Mouse (Mus musculus) cerebellum, adult 2 months (tissue): ENCODE measurements at regions not wholly inside any gene's neighbourhood (a gene's known extent, or its start where the extent isn't known, plus 50 kb on each side); places are given as distances from the start of the nearest gene placed in this dataset.

Source experiments
- DNase-seq, 2 experiments: peaks; one replicate each; pipeline ENCODE4 v3.0.0; 2021
- H3K27ac ChIP-seq: fragments of 200-500 bp; 2 replicates; pipeline ENCODE4 v1.5.1; 2012; ENCODE audit warnings: low read length, control low read depth, inconsistent platforms; ENCODE audit not compliant: insufficient read depth
- H3K27me3 ChIP-seq: fragments of 200-500 bp; 2 replicates; pipeline ENCODE4 v1.6.1; 2012; ENCODE audit warnings: inconsistent platforms, mild to moderate bottlenecking, low read length, moderate library complexity; ENCODE audit not compliant: control insufficient read depth, insufficient read depth
- H3K4me1 ChIP-seq: fragments of 200-500 bp; 2 replicates; pipeline ENCODE4 v1.6.1; 2011; ENCODE audit warnings: low read length; ENCODE audit not compliant: control insufficient read depth, insufficient read depth
- H3K4me3 ChIP-seq: fragments of 200-500 bp; replicated peaks from 2 replicates; pipeline ENCODE3; 2011; ENCODE audit warnings: mild to moderate bottlenecking, low read depth, low read length, control low read depth; ENCODE audit not compliant: insufficient read depth
- CTCF ChIP-seq: fragments of 200-500 bp; IDR thresholded peaks from 2 replicates; pipeline ENCODE4 v1.5.1; 2011; ENCODE audit warnings: low read depth, mild to moderate bottlenecking, control low read depth, low read length, moderate library complexity, borderline replicate concordance; ENCODE audit not compliant: insufficient read depth
- POLR2A ChIP-seq: fragments of 200-500 bp; IDR thresholded peaks from 2 replicates; pipeline ENCODE4 v1.6.1; 2011; ENCODE audit warnings: low read length, control low read depth, borderline replicate concordance; ENCODE audit not compliant: insufficient read depth
- WGBS: fragments of 180-500 bp; shearing (Covaris S2); methylation state at CpG from one replicate; pipeline ENCODE4 v1.1.7; 2018; 5-methylcytosine and 5-hydroxymethylcytosine counted together

DNA sequence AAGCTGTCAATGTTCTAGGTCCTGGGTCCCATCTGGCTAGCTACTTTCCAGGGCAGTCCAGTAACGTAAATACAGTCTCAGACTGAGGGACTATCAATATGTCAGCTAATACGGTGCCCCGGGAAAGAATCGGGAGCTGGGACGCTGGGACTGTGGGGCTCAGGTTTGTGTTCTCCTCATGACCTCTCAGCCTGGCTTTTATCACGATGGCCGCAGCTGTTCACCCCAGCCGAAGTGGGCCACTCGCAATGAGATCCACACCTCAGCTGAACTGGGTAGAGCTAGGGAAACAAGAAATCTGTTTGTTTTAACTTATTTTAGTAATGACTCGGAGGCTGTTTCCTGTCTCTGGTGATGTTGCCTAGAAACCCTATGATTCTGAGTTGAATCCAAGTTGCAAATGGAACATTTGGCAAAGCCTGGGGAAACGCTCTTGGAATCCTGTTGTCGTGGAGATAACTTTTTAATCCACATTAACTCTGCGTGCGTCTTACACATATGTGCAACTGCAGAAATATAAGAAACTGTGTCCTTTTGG lies 83.0 kb upstream of the Daam1 start:
- H3K4me1 ChIP-seq, result peaks cover 6% of the 10 kb centered on the region; the same call in 1 of the 2 replicates
- WGBS, result 13% methylated on average over 14 of the region's 14 CpGs
- TF ChIP-seq CTCF (no peak), POLR2A (no peak)
- no peaks in the 10 kb centered on the region for H3K27me3 ChIP-seq
- H3K27ac ChIP-seq, result no peak overlapping the region
- DNase-seq, result peak; percentile 29 to 58
- H3K4me3 ChIP-seq, result no peak overlapping the region

DNA sequence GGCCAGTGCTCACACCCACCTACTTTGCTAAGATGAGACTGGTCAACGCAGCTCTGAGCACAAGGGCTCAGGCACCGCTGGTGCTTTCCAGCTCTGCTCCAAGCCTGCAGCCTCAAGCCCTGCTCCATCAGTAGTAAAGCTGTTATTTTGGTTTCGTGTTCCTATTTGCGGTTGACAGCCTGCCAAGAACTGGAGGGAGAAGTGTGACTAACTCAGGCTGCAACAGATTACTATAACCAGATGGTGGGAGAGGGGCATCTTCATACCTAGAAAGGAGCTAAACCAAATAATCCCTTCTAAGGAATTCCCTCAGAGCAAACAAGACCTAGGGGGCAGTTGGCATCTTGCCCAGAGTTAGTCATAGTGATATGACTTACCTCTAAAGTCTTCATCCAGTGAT lies 82.1 kb upstream of the Daam1 start:
- peak; percentile 58 to 75 for DNase-seq
- TF ChIP-seq CTCF, result no peak
- no peak for TF ChIP-seq POLR2A
- Histone ChIP-seq H3K4me1 (peaks cover 9% of the 10 kb centered on the region; the same call in 1 of the 2 replicates), H3K4me3 (no peak overlapping the region), H3K27ac (no peak overlapping the region), H3K27me3 (no peaks in the 10 kb centered on the region)
- 9% methylated on average over 4 of the region's 4 CpGs for WGBS

- Histone ChIP-seq H3K27me3 (no peaks in the 10 kb centered on the region), H3K4me1 (peaks cover 9% of the 10 kb centered on the region; the same call in 1 of the 2 replicates), H3K27ac (no peak overlapping the region), H3K4me3 (no peak overlapping the region)
- WGBS, result 87% methylated on average over 2 of the region's 2 CpGs
- no peak for DNase-seq
- TF ChIP-seq CTCF (no peak), POLR2A (no peak)
Measured at GRCm38 (mm10) chr12:71749668-71750067, 81.2 kb upstream of the Daam1 start.

DNA sequence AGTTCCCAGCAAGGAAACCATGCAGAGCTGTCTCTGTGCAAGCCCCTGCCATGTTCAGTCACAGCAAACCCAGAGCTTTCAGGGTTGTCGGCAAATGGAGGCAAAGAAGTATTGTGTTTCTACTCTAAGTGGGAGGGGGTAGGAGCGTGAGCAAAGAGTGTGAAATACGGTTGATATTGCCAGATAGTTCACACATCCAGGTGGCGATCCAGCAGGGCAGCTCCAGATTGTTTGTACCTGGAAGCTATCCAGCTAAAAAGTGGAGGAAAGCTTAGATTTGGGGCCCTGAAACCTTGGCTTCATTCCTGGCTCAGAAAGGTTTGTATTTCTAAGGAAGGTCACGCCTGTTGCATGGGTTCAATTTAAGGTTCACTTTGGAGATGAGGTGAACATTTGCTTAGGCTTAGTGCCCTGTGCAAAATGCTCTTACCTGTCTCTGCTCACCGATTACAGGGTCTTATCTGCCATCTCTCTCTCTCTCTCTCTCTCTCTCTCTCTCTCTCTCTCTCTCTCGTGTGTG lies 78.1 kb upstream of the Daam1 start:
- Histone ChIP-seq H3K4me1 (peaks cover 9% of the 10 kb centered on the region; the same call in 1 of the 2 replicates), H3K4me3 (no peak overlapping the region), H3K27me3 (no peaks in the 10 kb centered on the region), H3K27ac (no peak overlapping the region)
- 27% methylated on average over 7 of the region's 7 CpGs for WGBS
- peak; percentile 45 to 64 for DNase-seq
- no peak for TF ChIP-seq CTCF
- TF ChIP-seq POLR2A, result no peak

DNA sequence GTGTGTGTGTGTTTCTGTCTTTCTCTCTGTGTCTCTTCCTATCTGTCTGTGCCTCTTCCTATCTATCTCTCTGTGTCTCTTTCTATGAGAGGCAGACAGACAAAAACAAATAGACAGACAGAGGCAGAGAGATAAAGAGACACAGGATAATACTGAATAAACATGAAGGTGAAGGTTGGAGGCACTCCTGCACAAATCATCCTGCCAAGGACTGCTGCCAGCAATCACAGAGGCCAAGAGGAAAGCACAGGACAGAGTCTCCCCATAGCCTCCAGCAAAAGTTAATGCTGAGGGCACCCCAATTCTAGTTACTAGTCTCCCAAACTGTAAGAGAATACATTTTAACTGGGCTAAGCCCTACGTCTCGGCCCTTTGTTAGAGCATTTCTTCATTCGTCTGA lies 77.6 kb upstream of the Daam1 start:
- Histone ChIP-seq H3K27me3 (no peaks in the 10 kb centered on the region), H3K27ac (no peak overlapping the region), H3K4me3 (no peak overlapping the region), H3K4me1 (peaks cover 9% of the 10 kb centered on the region; the same call in 1 of the 2 replicates)
- WGBS, result 88% methylated on average over 3 of the region's 3 CpGs
- no peak for DNase-seq
- no peak for TF ChIP-seq POLR2A
- no peak for TF ChIP-seq CTCF

DNA sequence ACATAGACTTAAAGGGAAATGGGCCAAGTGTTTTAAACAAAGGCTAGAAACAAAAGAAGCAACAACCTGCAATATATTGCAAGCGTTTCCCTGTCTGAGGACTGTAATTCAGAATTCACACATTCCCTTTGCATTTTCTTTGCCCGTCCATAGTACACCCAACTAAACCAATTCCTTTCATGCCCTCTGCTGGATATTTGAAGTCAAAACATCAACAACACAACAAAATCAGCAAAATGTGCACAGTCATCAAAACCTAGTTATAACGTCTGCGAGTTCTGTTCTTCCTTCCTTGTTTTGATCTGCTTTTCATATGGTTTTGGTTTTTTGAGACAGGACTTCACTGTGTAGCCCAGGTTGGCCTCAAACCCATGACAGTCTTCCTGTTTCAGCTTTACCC lies 67.7 kb upstream of the Daam1 start:
- H3K27me3 ChIP-seq, result no peaks in the 10 kb centered on the region
- TF ChIP-seq CTCF (peak; percentile 20; the same call in 1 of the 2 replicates), POLR2A (no peak)

DNA sequence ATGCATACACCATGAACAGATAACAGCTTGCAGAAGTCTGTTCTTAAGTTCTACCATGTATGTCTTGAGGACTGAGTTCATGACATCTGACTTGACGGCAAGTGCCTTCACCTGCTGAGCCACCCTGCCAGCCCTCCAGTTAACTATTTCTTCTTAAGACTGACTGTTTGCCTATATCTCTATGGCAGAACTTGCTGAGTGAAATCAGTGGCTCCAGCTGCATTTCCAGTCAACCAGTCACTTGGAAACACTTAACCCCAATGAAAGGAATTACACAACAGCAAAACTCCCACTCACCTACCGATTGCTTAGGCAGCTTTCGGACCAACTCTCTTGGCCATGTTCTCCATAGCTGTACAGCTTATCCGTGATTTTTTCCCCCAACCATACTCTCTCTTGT lies 64.8 kb upstream of the Daam1 start:
- no peaks in the 10 kb centered on the region for H3K27me3 ChIP-seq
- 94% methylated on average over 4 of the region's 4 CpGs for WGBS
- H3K27ac ChIP-seq, result no peak overlapping the region
- H3K4me1 ChIP-seq, result no peaks in the 10 kb centered on the region; the same call in 1 of the 2 replicates
- no peak overlapping the region for H3K4me3 ChIP-seq
- DNase-seq, result no peak
- TF ChIP-seq POLR2A, result no peak
- TF ChIP-seq CTCF, result no peak

More for the DNA sequence above, 67.7 kb upstream of the Daam1 start:
- H3K4me1 ChIP-seq, result no peaks in the 10 kb centered on the region
- 55% methylated on average over 4 of the region's 4 CpGs for WGBS
- no peak for DNase-seq
- no peak overlapping the region for H3K27ac ChIP-seq
- no peak overlapping the region for H3K4me3 ChIP-seq

GRCm38 (mm10) chr12:71766636-71767035 lies 64.2 kb upstream of the Daam1 start:
- WGBS, result 100% methylated on average over 1 of the region's 1 CpGs

GRCm38 (mm10) chr12:71767896-71768295 lies 63.0 kb upstream of the Daam1 start:
- Histone ChIP-seq H3K4me1 (no peaks in the 10 kb centered on the region; the same call in 1 of the 2 replicates), H3K4me3 (no peak overlapping the region), H3K27ac (no peak overlapping the region), H3K27me3 (no peaks in the 10 kb centered on the region)
- no peak for DNase-seq
- TF ChIP-seq POLR2A (no peak), CTCF (no peak)
- 42% methylated on average over 3 of the region's 3 CpGs for WGBS

More at GRCm38 (mm10) chr12:71766636-71767035, 64.2 kb upstream of the Daam1 start:
- no peaks in the 10 kb centered on the region; the same call in 1 of the 2 replicates for H3K4me1 ChIP-seq
- H3K4me3 ChIP-seq, result no peak overlapping the region
- TF ChIP-seq POLR2A (no peak), CTCF (no peak)
- no peak for DNase-seq
- no peak overlapping the region for H3K27ac ChIP-seq
- H3K27me3 ChIP-seq, result no peaks in the 10 kb centered on the region
